Mouse (Mus musculus) embryonic fibroblast, embryonic 13.5 days (primary cell): ENCODE measurements around the gene Pkp3.

Experiments
- CTCF ChIP-seq: IDR thresholded peaks from 2 replicates; pipeline ENCODE4 v1.5.1; 2011; ENCODE audit warnings: mild to moderate bottlenecking, control low read depth, low read length, moderate library complexity, borderline replicate concordance; ENCODE audit not compliant: insufficient read depth
- POLR2A ChIP-seq: IDR thresholded peaks from 2 replicates; pipeline ENCODE4 v1.6.1; 2011; ENCODE audit warnings: low read depth, mild to moderate bottlenecking, control low read depth, low read length, moderate library complexity

- no peak for TF ChIP-seq POLR2A
- TF ChIP-seq CTCF, result no peak
These were observed 19.2 kb upstream of the Pkp3 start for GRCm38 (mm10) chr7:141058601-141059341.
